In the genomic region with DNA sequence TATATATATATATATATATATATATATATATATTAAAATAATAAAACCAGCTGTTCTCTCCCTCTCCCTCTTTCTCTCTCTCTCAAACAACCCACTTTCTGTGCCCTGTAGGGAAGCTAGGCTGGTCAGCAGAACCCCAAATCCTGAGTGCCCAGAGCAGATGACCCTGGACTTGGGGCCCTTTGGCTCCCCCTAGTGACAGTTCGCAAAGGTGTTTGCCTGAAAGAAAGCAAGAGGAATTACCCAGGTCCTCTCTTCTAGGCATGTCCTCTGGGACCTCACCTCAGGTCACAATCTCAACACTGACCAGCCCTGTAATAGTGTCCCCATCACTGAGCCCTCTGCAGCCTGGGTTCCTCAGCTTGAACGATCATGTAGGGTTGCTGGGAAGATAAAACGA, we compare ENCODE assay signal across 9 mouse cellular contexts. TPM values are rescaled to one million over a fixed set of nuclear protein-coding genes. Genes with fewer than 3 reads are reported as not detected.
DNase-seq lines count a peak whose midpoint lies in the region; ATAC-seq lines count a peak whose summit lies in the region.
"Had no signal": no experiment of that assay in that cellular context is flagged by ENCODE, and none has a peak within 500 bp of the region (broad histone marks: within the 10 kb centered on the region; RNA-seq: fewer than 3 reads in every experiment).

No protein-coding gene starts in this region.

- no peaks in the 10 kb centered on the region for H3K9me3 ChIP-seq in midbrain, embryonic 10.5 days (replicated peaks)
- no peaks in the 10 kb centered on the region for H3K9me3 ChIP-seq in midbrain, embryonic 16.5 days (replicated peaks; ENCODE audit: control insufficient read depth, low read length, poor library complexity, severe bottlenecking)

- 15% methylated on average over 3 of the region's 3 CpGs for WGBS in midbrain, embryonic 10.5 days
- WGBS in midbrain, embryonic 16.5 days = 6% methylated on average over 3 of the region's 3 CpGs

- H3K4me3 ChIP-seq in midbrain, embryonic 10.5 days = no peak overlapping the region
- H3K4me3 ChIP-seq in midbrain, embryonic 16.5 days (ENCODE audit: low read depth, low read length) = no peak overlapping the region

- H3K9ac ChIP-seq in midbrain, embryonic 16.5 days (ENCODE audit: low read depth, low read length) = no peak overlapping the region

- ATAC-seq in cerebellum, adult (ENCODE audit: insufficient number of reproducible peaks, low FRiP score, low TSS enrichment) = no peak
- ATAC-seq in midbrain, embryonic 16.5 days = no peak

- H3K27me3 ChIP-seq in midbrain, embryonic 10.5 days (ENCODE audit: low read depth, poor library complexity, severe bottlenecking) = peaks cover 74% of the 10 kb centered on the region
- H3K27me3 ChIP-seq in midbrain, embryonic 16.5 days (ENCODE audit: control insufficient read depth, insufficient read depth, low read depth, low read length) = 0 out of 2 replicates have a peak, but pooled peaks cover 6% of the 10 kb centered on the region

- peaks cover 85% of the 10 kb centered on the region for H3K4me1 ChIP-seq in midbrain, embryonic 10.5 days
- H3K4me1 ChIP-seq in midbrain, embryonic 16.5 days (ENCODE audit: control insufficient read depth, insufficient read depth, low read length) = peaks cover 17% of the 10 kb centered on the region

- H3K27ac ChIP-seq in midbrain, embryonic 10.5 days (replicated peaks) = peak overlapping the region; percentile 60
- H3K27ac ChIP-seq in midbrain, embryonic 16.5 days (ENCODE audit: low read length) = no peak overlapping the region

- DNase-seq in cerebellum, adult 11 months = peak; percentile 10
- DNase-seq in midbrain, embryonic 10.5 days (ENCODE audit: low spot score) = peak; percentile 72
- peak; percentile 13 for DNase-seq in cerebellum, adult 9-10 months
- peak; percentile 74 to 84 for DNase-seq in heart, postnatal 14 days
- DNase-seq in lung, postnatal 10 days = peak; percentile 82
- DNase-seq in testis, postnatal 14 days (ENCODE audit: low spot score) = peak; percentile 40

- no peak overlapping the region for H3K4me2 ChIP-seq in midbrain, embryonic 16.5 days (ENCODE audit: low read length)

- peaks cover 1% of the 10 kb centered on the region; the same call in 1 of the 2 replicates for H3K36me3 ChIP-seq in midbrain, embryonic 10.5 days
- no peaks in the 10 kb centered on the region for H3K36me3 ChIP-seq in midbrain, embryonic 16.5 days (ENCODE audit: control insufficient read depth, insufficient read depth, low read length)

- intact Hi-C loops in heart, postnatal 14 days (cut with DNase I) = loop anchor here (1.0 to 2.0 kb wide), 2 partner anchors 29 to 63 kb away; no protein-coding TSS in a partner anchor

RNA-seq across cellular contexts. Expression of a gene that starts 2.8 kb away (rescaled TPM):
- polyA plus RNA-seq in midbrain, embryonic 10.5 days (2016; fragmentation: Nextera tagmentation; extraction: Ambion mirVana) = 64.4 and 74.8 TPM in 2 replicates
- 8.7 and 12.2 TPM in 2 replicates for polyA plus RNA-seq in midbrain, embryonic 16.5 days (2015; fragmentation: Nextera tagmentation; extraction: Ambion mirVana)
- total RNA-seq in heart, postnatal 14 days (2021) = 1 to 10 TPM; 3.7 to 4.0 TPM

RNA-seq across cellular contexts. Expression of a gene that starts 51.6 kb away (rescaled TPM):
- polyA plus RNA-seq in midbrain, embryonic 10.5 days (2016; fragmentation: Nextera tagmentation; extraction: Ambion mirVana) = 8.4 and 10.7 TPM in 2 replicates
- 19.8 and 27.8 TPM in 2 replicates for polyA plus RNA-seq in midbrain, embryonic 16.5 days (2015; fragmentation: Nextera tagmentation; extraction: Ambion mirVana)
- total RNA-seq in heart, postnatal 14 days (2021) = not detected
- polyA plus RNA-seq: heart, embryonic 14.5 days had no signal

Comparison
In these comparisons a context has a peak if more than half of its experiments do, and no peak if none do; other contexts are left out.
1. DNase-seq: peak in every context shown above with its lines; median percentile 82 in lung, postnatal 10 days; 79 in heart, postnatal 14 days; 72 in midbrain, embryonic 10.5 days; 40 in testis, postnatal 14 days; 13 in cerebellum, adult 9-10 months; 10 in cerebellum, adult 11 months.